Mouse (Mus musculus) layer of hippocampus, adult 18-20 months (tissue): ENCODE measurements at regions not wholly inside any gene's neighbourhood (a gene's known extent, or its start where the extent isn't known, plus 50 kb on each side); places are given as distances from the start of the nearest gene placed in this dataset.
"Not testable (repeated sequence)": the region's sequence is repeated elsewhere in the genome, so short reads cannot be mapped to it uniquely, and the experiment has no call there.

Source experiments
- DNase-seq, 2 experiments: peaks; one replicate each; pipeline ENCODE4 v3.0.0; 2022; ENCODE audit warnings: low spot score in 2 of 2

GRCm38 (mm10) chr2:71597956-71598355 is 51.4 kb upstream of the Dlx2 start:
- DNase-seq = no peak

GRCm38 (mm10) chr2:71598368-71598767 is 51.8 kb upstream of the Dlx2 start:
- peak; percentile 50 to 68 for DNase-seq

- peak; percentile 71 to 94 for DNase-seq
Observed at GRCm38 (mm10) chr2:71598778-71599177, 52.2 kb upstream of the Dlx2 start.

DNA sequence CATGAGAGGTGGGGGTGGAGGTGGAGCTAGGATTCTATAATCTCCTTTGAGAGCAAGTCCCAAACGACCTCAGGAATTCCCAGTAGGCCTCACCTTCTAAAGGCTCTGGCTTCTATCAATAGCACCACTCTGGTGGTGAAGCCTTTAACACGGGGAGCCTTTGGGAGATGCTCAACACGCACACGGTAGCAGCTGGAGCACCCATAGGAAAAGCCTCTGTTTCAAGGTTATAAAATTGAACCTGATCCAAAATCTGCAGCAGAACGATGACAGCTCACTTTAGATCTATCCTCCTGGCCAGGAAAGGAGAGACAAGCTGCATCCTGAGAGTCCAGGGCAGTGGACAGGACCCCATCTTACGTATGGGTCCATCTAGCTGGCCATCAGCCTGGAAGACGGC is 53.7 kb upstream of the Dlx2 start:
- DNase-seq = no peak

- no peak for DNase-seq
Observed at GRCm38 (mm10) chr2:71600999-71601398, 54.4 kb upstream of the Dlx2 start.

GRCm38 (mm10) chr2:71603796-71604195 is 57.2 kb upstream of the Dlx2 start:
- DNase-seq = not testable (repeated sequence)

- DNase-seq = no peak
Observed at GRCm38 (mm10) chr2:71605606-71606005, 59.1 kb upstream of the Dlx2 start.

- no peak for DNase-seq
Observed at GRCm38 (mm10) chr2:71607087-71607502, 60.5 kb upstream of the Dlx2 start.

- DNase-seq = no peak
Observed at GRCm38 (mm10) chr2:71613216-71613615, 66.7 kb upstream of the Dlx2 start.

- DNase-seq = no peak
Observed at GRCm38 (mm10) chr2:71616526-71616925, 70.0 kb upstream of the Dlx2 start.

GRCm38 (mm10) chr2:71621458-71621857 is 74.9 kb upstream of the Dlx2 start:
- DNase-seq = no peak

GRCm38 (mm10) chr2:71622532-71623099 is 76.1 kb upstream of the Dlx2 start:
- no peak for DNase-seq

DNA sequence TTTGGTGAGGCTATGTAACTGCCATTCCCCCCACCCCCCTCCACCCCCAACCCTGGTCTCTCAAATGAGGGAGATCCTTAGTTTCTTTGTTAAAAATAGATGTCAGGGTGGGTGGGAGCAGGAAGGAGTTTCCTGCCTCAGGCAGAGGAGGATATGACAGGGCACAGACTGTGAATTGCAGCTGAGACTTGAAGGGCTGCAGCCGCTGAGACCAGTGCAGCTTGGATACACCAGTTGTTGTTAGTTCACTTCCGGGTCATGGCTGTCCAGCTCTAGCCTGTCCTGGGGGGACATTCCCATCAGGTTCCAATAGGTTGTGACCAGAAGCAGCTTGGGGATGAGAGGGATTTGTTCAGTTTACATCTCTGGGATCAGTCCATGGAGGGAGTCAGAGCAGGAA is 76.6 kb upstream of the Dlx2 start:
- DNase-seq = no peak

DNA sequence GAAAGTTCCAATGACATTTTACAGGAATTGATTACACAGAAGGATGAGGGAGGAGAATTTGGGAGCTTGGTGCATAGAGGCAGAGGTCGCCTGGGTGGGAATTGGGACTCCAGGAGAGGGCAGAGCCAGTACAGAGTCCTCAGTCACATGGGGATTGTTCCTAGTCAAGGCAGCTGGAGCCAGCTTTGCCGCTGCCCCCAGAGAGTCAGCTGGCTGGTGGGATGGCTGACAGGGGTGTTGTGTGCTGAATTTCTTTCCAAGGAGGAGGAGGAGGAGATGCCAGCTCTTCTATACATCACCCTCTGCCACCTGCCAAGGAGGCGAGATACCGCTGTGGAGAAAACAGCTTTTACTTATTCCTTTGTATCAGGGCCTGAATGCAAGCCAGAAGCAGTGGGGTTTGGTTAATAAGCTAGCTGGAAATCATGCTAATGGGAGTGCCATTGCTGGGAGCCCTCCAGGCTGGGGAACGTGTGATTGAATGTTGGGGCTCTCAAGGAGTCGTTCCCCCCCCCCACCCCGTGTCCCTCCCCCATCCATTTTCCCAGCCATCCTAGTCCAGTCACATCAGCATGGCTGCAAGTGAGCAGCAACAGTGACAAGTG is 78.8 kb upstream of the Dlx2 start:
- peak; percentile 25 to 41 for DNase-seq

DNA sequence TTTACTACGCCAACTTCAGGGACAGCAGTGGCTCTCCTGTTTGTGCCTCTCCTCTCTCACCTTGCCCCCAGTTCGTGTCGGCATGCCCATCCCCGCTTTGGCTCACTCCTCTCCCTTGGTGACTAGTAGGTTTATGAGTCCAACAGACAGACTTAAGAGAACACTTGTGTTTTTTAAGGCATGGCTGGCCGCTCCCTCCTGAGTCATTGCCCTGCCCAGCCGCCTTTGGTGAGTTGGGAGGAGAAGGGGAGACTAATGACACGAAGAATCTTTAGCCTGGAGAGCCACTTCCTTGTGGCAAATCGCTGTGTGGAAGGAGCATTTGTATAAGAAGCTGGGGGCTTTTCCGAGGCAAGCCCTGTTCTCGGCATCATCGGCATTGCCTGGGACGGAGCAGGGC is 79.8 kb upstream of the Dlx2 start:
- DNase-seq = no peak

- peak in 1 of 2 experiments; percentile 45 for DNase-seq
Observed at GRCm38 (mm10) chr2:71627097-71627755, 80.7 kb upstream of the Dlx2 start.

DNA sequence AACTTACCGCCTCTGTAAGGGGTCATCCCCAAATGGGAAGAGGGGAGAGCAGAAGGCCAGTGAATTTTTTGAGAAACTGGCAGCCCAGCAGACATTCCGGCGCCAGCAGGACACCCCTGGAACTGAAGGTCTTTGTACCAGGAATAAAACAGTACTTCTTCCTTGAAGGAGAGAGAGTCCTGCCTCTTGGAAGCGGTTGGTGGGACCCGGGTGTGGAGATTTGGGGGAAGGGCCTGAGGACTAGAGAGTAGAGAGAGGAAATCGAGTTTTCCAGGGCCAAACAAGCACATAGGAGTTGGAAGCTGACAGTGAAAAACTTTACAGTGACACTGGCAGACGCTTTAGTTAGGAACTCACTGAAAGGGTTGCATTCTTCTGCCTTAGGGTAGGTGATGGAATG is 82.3 kb upstream of the Dlx2 start:
- DNase-seq = no peak

- peak; percentile 24 to 55 for DNase-seq
Observed at GRCm38 (mm10) chr2:71629301-71630142, 83.0 kb upstream of the Dlx2 start.

GRCm38 (mm10) chr2:71630143-71630463 is 83.5 kb upstream of the Dlx2 start:
- DNase-seq = peak in 1 of 2 experiments; percentile 40

- no peak for DNase-seq
Observed at GRCm38 (mm10) chr2:71633471-71633870, 86.9 kb upstream of the Dlx2 start.

DNA sequence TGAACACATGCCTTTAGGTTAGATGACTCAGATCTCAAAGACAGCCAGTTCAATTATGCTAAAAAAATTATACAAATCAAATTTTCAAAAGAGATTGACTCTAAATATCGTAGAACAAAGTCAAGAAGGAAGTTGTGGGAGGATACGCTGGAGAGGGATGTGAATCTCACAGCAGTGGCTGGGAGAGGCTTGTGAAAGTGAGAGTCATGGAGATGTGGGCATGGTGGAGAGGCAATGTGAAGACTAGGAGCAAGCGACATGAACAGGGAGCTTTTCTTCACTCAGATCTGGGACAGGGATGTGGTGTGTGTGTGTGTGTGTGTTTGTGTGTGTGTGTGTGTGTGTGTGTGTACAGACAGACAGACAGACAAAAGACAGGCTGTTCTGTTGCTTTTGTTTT is 87.9 kb upstream of the Dlx2 start:
- no peak for DNase-seq

- DNase-seq = no peak
Observed at GRCm38 (mm10) chr2:71636134-71636533, 89.6 kb upstream of the Dlx2 start.
